Mouse (Mus musculus) C2C12 (cell line): ENCODE results near the gene Atp5d. TPM values are rescaled to one million over a fixed set of nuclear protein-coding genes. Genes with fewer than 3 reads are reported as not detected.

Source experiments
- H3K27me3 ChIP-seq: one replicate; pipeline ENCODE4 v1.6.1; 2011; ENCODE audit not compliant: control insufficient read depth, insufficient read depth, insufficient read length
- H3K36me3 ChIP-seq: one replicate; pipeline ENCODE4 v1.6.1; 2011; ENCODE audit not compliant: control insufficient read depth, insufficient read depth
- H3K4me3 ChIP-seq: one replicate; pipeline ENCODE4 v1.5.1; 2011; ENCODE audit warnings: mild to moderate bottlenecking, control low read depth; ENCODE audit not compliant: poor library complexity, insufficient read depth, severe bottlenecking
- H3K79me2 ChIP-seq: one replicate; pipeline ENCODE4 v1.6.1; 2011; ENCODE audit not compliant: control insufficient read depth, insufficient read depth
- H3K79me3 ChIP-seq: one replicate; pipeline ENCODE4 v1.6.1; 2011; ENCODE audit warnings: low read depth, control low read depth
- H3ac ChIP-seq: one replicate; pipeline ENCODE3; 2011; ENCODE audit warnings: low read depth; ENCODE audit not compliant: control insufficient read depth, insufficient read length
- CEBPB ChIP-seq: IDR thresholded peaks from one replicate; pipeline ENCODE4 v1.6.1; 2011; ENCODE audit warnings: low read depth, mild to moderate bottlenecking, control low read depth, moderate library complexity
- CTCF ChIP-seq: IDR thresholded peaks from one replicate; pipeline ENCODE4 v1.5.1; 2011; ENCODE audit not compliant: control insufficient read depth, insufficient read depth, insufficient read length
- FOSL1 ChIP-seq: IDR thresholded peaks from one replicate; pipeline ENCODE4 v1.8.0; 2011; ENCODE audit warnings: mild to moderate bottlenecking, low read length; ENCODE audit not compliant: poor library complexity, insufficient read depth, severe bottlenecking
- MAX ChIP-seq: IDR thresholded peaks from one replicate; pipeline ENCODE4 v1.6.1; 2011; ENCODE audit warnings: mild to moderate bottlenecking, control low read depth
- MYOD1 ChIP-seq: IDR thresholded peaks from one replicate; pipeline ENCODE4 v1.6.1; 2011; ENCODE audit warnings: low read depth; ENCODE audit not compliant: control insufficient read depth, insufficient read length
- MYOG ChIP-seq: IDR thresholded peaks from one replicate; pipeline ENCODE4 v1.6.1; 2011; ENCODE audit not compliant: control insufficient read depth, insufficient read length; ENCODE audit errors: extremely low read depth
- USF1 ChIP-seq: IDR thresholded peaks from one replicate; pipeline ENCODE4 v1.6.1; 2011; ENCODE audit warnings: low read depth, mild to moderate bottlenecking, control low read depth, moderate library complexity
- polyA plus RNA-seq: library from polyadenylated mRNA; unstranded; fragments of >200 nt; fragmentation: generic; extraction: Trizol; gene quantifications from one replicate; pipeline ENCODE4 v1.2.1, GENCODE M21; 2012; ENCODE audit warnings: missing spikeins

Atp5d gene
- polyA plus RNA-seq, 1 experiment, result 720 TPM

DNA sequence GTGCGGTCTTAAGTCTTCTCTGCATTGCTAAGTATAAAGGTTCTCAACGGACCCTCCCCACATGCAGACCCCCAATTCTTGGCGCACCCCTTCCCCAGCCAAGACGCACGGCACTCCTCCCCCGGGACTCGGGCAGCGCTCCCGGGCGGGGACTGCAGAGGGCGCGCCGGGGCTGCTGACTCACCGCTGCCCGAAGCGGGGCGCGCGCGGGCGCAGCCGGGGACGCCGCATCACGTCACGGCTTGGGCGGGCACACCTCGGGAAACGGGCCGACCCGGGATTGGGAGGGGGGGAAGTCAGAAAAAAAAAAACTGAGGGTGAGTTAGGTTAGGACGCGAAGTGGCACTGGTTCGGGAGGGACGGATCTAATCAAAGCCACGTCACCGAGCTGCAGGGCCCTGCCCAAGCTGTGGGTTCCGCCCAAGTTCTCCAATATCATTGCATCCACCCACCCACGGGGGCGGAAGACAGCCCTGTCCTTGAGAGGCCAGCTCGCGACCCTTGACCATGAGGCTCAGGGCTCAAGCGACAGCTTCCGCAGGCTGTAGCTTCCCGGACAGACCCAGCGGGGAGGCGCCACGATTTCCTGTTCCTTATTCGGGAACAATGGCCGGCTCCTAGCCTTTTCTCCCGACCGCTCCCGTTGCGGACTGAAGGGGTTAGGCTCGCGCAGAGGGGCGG is 10.3 kb downstream of the Atp5d start:
- H3K79me2 ChIP-seq, result peaks cover 85% of the 10 kb centered on the region
- H3K27me3 ChIP-seq, result no peaks in the 10 kb centered on the region
- H3ac ChIP-seq, result peak overlapping the region; percentile 95
- peak overlapping the region; percentile 93 for H3K4me3 ChIP-seq
- peaks cover 60% of the 10 kb centered on the region for H3K79me3 ChIP-seq
- peaks cover 69% of the 10 kb centered on the region for H3K36me3 ChIP-seq
- peak; percentile 86 for TF ChIP-seq CTCF
- TF ChIP-seq MYOD1, result no peak
- TF ChIP-seq MAX, result no peak
- no peak for TF ChIP-seq MYOG
- no peak for TF ChIP-seq CEBPB

DNA sequence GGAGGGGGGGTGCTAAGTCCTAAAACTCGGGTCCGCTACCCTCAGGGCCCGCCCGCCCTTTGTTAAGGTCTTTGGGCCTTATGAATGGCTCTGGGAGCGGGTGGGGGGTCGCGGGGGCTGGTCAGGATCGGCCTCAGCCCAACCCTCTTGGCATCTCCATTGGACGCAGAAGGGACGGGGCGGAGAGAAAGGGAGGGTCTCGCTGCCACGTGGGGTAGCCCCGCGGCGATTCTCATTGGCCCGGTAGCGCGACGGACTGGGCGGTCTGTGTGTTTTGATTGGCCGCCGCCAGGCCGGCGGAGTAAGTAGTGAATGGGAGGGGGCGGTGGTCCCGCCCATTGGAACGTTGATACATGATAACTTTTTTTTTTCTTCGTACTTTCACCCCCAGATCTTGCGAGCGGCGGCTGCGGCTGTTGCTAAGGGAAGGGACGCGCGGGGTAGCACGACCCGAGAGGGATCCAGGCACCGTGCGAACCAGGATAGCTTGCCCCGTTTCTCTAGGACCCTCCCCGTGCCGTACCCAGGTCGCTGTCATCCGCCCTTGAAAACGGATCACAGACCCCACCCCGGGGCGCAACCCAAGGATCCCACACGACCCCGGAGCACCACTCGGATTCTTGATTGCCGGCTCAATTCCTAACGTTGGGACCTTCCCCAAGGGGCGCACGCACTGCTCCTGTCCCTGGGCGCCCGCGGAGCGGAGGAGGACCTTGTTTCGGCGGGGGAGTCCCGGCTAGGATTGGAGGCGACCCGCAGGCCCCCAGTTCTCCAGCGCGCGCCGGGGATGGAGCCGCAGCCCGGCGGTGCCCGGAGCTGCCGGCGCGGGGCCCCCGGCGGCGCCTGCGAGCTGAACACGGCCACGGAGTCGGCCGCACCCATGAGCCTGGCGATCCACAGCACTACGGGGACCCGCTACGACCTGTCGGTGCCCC is 11.1 kb downstream of the Atp5d start:
- Histone ChIP-seq H3ac (peak overlapping the region; percentile 95), H3K27me3 (no peaks in the 10 kb centered on the region), H3K4me3 (peak overlapping the region; percentile 93), H3K79me2 (peaks cover 85% of the 10 kb centered on the region), H3K79me3 (peaks cover 63% of the 10 kb centered on the region), H3K36me3 (peaks cover 69% of the 10 kb centered on the region)
- peak; percentile 82 for TF ChIP-seq USF1
- TF ChIP-seq MYOG, result no peak
- TF ChIP-seq MAX, result peak; percentile 13
- no peak for TF ChIP-seq FOSL1
- TF ChIP-seq MYOD1, result no peak
- TF ChIP-seq CTCF, result no peak
- TF ChIP-seq CEBPB, result no peak

DNA sequence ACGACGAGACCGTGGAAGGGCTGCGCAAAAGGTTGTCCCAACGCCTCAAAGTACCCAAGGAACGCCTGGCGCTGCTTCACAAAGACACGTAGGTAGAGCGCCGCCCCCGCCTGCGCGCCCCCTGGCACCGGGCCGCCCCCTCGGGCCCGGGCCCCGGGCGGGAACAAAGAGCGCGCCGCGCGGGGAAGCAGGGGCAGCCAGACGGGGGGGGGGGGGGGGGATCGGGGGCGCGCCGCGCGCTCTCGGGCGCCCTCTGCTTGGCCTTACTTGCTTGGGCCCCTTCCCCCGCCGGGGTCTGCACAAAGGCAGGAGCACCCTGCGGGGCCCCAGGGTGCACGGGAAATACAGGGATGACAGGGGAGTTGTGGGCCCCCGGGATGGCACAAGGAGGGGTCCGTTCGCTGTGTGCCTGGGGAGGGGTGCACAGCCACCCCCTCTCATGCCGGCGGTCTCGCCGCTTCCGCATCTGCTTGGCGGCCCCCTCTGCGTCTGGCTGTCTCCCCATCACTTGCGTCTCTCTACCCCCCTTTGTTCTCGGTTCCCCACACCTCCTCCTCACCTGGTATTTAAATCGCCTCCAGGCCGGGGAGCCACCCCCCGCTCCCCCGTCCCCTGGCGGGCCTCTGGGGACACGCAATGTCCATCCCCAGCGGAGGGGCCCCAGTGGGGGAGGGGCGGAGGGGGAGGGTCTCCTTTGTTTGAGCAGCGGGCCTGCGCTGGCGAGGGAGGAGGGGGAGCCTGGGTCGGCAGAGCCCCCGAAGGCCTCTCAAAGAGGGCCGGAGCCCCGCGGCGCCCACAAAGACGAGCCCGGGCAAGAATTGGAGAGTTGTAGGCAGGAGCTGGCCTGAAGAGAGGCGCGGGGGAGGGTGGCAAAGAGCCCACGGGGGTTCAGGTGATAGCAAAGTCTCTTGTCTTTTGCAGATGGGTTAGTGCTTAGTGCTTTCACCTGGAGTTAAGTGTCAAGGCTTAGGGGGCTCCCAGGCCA is 12.1 kb downstream of the Atp5d start:
- peak overlapping the region; percentile 98 for H3ac ChIP-seq

DNA sequence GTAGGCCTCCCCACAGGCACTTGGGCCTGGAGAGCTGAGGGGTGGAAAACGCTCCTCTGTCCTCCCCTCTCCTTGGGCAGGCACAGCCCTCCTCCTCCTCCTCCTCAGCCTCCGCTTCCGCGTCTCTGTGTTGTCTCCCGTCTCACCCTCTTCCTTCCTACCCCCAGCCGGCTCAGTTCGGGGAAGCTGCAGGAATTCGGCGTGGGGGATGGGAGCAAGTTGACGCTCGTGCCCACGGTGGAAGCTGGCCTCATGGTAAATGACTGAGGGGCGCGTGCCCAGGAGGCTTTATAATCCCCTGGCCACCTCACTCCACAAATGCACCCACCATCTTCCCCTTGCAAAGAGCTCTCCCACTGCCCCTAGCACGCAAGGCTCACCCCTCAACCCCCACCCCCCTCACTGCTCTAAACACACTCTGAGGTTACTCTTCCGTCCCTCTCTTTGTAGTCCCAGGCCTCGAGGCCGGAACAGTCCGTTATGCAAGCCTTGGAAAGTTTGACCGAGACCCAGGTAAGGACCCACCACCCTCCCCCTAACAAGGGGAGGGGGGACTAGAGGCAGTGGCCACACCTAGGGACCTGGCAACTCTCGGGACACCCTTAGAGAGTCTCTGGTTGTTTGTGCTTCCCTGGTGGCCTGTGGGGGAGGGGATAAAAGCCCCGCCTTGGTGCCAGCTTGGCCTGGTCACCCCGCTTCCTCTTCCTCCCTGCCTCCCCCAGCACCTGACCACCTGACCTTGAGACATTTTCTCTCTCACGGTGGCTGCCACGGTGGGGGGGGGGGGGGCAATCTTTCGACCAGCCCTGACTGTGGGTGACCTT is 13.0 kb downstream of the Atp5d start:
- Histone ChIP-seq H3K79me2 (peaks cover 85% of the 10 kb centered on the region), H3K27me3 (no peaks in the 10 kb centered on the region), H3K36me3 (peaks cover 71% of the 10 kb centered on the region), H3ac (peak overlapping the region; percentile 98), H3K79me3 (peaks cover 69% of the 10 kb centered on the region), H3K4me3 (peak overlapping the region; percentile 93)
- TF ChIP-seq CTCF, result no peak
- no peak for TF ChIP-seq MYOG
- TF ChIP-seq FOSL1, result no peak
- TF ChIP-seq USF1, result no peak
- TF ChIP-seq MYOD1, result no peak
- TF ChIP-seq MAX, result peak; percentile 14

More for the DNA sequence above, 12.1 kb downstream of the Atp5d start:
- TF ChIP-seq MYOD1 (no peak), FOSL1 (no peak), CEBPB (no peak), USF1 (no peak), MAX (no peak)
- no peaks in the 10 kb centered on the region for H3K27me3 ChIP-seq
- peaks cover 68% of the 10 kb centered on the region for H3K79me3 ChIP-seq
- H3K79me2 ChIP-seq, result peaks cover 85% of the 10 kb centered on the region
- H3K36me3 ChIP-seq, result peaks cover 69% of the 10 kb centered on the region
- peak overlapping the region; percentile 93 for H3K4me3 ChIP-seq
